Mouse (Mus musculus) megakaryocyte, embryonic 14.5 days (primary cell): ENCODE data around the gene Sqor.

Experiments used
- FLI1 ChIP-seq: IDR thresholded peaks from 2 replicates; pipeline ENCODE4 v1.6.1; 2012; ENCODE audit warnings: low read length, inconsistent platforms, mixed read lengths
- GATA1 ChIP-seq: IDR thresholded peaks from 3 replicates; pipeline ENCODE4 v1.6.1; 2012; ENCODE audit warnings: mixed read lengths, low read length, inconsistent platforms, borderline replicate concordance

DNA sequence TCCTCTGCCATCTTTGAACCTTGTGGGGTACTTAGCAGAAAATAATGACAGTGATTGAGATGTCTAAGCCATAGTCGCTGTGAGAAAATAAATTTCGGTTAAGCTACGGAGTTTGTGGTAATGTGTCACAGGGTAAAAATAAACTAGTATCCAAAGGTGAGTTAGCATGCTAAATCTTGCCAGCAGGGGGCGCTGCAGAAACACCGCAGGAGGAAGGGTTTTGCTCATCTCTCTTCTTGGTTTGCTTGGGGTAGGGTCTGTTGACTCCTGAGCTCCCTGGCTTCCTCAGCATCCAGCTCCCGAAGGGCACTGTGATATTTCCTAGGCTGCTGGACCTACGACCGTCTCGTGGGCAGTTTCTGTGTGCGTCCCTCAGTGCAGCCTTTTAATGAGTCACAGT, 39.4 kb upstream of the Sqor start:
- TF ChIP-seq FLI1 (no peak), GATA1 (no peak)
